Mouse (Mus musculus) urinary bladder, postnatal 36 days (tissue): ENCODE data around the gene Gmeb1.
"Not testable (repeated sequence)": the region's sequence is repeated elsewhere in the genome, so short reads cannot be mapped to it uniquely, and the experiment has no call there.

Experiments
- DNase-seq, 2 experiments: peaks; one replicate each; pipeline ENCODE4 v3.0.0; 2022; ENCODE audit warnings: low spot score in 2 of 2, mixed read lengths in 1 of 2

The Gmeb1 gene

DNA sequence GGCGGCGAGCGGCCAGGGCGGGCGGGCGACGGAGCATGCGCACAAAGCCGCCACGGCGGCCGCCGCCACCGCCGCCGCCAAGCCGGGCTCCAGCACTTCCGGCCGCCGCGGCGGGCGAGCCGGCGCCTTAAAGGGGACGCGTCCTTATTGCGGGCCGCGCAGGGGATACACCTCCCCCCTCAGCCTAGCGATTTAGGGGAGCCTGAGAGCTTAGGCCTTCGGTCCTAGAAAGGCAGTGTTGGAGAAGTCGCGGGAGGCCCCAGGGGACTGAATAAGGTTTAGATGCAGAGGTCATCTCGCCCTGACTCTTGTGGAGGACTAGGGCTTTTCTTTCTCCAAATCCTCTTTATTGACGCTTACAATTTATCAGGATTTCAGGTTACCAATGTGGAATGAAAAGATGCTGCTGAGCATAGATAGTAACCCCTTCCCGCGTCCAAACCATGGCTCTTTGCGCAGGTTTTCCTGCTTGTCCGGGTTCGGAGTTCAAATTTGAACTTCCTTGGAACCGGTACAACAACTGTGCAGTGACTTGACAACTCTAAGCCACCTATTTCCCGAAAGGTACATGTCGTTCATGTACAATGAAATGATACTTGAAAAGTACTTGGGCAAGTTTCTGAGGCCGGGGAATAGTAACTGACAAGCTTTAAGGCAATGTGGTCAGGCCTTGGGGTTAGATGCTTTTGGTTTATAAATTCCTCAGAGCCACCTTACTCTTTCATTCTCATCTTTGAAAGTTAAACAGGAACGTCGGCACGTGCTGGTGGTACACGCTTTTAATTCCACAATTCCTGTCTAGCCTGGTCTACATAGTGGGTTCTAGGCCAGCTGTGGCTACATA is at the start of gene Gmeb1:
TSS of gene Gmeb1 (minus strand) at position 89 of the 844 bp plus-strand sequence.
- peak; percentile 60 to 69 for DNase-seq

DNA sequence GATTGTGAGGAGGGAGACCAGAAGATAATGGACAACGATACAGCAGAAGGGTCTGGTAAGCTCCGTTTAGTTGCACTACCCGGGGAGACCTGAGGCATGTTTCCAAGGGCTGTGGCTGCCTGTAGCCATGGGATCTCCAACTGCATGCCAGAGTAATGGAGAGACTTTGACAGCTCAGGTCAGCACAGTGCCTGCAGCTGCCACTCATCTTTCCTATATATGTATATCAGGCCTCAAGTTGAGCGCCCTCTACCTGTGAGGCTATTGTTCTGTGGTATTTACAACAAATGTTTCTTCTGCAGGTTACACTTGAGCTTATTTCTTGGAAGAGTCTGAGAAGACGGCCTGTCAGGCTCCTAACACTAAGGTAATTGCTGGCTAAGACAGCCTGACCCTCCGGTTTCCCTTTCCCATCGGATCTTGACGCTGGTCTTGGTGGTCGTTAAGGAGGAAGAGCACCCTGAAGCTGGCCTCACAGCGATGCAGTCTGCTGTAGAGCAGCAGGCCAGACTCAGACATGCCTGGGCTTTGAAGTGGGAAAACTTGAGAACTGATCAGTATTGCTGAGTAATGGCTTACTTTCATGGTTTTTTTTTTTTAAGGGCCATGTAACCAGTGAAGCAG is 48.6 kb upstream of the Gmeb1 start:
- DNase-seq, result peak in 1 of 2 experiments; percentile 31

DNA sequence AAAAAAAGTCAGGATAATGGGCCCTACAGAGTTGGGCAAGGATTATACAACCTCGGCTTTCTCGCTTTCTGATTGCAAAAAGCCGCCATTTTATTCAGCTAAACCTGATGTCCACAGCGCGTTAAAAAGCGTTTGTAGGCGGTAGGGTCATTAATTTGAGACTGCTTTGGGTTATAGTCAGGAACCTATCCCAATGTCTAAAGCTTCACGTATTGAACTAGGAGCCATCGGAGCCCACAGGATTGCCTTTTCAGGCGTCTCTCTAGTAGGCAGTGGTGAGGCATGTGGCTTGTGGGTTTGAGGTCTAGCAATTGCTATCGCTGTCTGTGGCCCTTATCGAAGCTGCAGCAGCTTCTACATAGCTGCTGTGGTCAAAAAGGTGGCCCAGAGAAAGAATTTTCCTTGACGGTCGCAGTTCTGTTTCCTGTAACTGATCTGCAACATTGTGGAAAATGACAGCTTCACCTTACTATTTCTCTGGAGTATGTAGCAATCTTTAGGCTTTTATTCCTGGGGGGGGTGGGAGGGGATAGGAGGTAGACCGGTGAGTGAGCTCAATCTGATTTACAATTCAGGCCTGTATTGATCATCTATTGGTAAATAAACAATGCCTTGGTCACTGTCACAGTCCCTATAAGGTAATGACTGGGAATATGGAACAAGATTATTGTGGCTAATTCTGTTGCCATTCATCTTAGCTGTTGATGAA is 47.9 kb upstream of the Gmeb1 start:
- DNase-seq, result peak in 1 of 2 experiments; percentile 17

DNA sequence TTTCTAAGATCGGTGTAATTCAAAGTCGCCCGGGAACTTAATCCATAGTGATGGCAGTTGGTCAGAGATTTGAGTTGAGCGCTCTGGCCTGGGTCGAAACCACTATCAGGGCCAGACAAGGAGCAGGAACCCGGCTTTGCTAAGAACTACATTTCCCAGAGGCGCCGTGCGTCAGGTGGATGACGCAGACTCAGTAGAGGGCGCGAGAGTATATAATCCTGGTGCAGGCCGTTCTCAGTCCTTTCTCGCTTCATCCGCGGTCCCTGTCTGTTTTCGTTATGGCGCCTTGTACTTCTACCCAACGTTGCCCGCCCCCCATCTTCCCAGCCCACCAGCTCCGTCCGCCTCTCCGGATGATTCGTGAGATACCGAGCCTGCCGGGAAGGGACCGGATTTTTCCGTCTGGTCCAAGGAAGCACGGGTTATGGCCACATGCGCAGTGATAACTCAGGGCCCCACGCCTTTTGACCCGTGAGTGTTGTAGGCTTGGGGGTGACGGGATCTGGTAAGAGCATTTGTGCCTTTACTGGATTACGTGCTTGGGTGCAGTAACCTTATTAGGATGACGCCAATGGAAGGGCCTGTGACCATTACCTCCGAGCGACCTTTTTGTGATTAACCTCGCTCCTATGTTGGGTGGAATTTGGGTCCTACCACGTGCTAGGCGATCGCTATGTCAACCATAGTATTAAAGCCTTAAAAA is 47.2 kb upstream of the Gmeb1 start:
- peak; percentile 85 to 90 for DNase-seq

DNA sequence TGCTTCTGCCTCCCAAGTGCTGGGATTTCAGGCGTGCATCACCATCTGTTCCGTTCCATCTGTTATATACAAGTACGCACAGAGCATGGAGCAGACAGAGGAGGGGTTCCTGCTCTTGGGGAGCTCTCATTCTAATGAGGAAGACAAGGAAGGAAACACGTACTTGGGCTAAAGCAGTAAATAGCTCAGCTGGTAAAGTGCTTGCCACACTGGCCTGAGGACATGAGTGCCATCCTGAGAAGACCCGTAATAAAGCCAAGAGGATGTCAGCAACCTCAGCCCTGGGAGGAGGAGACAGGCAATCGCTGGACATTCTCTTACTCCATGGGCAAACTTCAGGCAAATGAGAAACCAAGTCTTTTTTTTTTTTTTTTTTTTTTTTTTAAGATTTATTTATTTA is 44.6 kb upstream of the Gmeb1 start:
- DNase-seq, result no peak

DNA sequence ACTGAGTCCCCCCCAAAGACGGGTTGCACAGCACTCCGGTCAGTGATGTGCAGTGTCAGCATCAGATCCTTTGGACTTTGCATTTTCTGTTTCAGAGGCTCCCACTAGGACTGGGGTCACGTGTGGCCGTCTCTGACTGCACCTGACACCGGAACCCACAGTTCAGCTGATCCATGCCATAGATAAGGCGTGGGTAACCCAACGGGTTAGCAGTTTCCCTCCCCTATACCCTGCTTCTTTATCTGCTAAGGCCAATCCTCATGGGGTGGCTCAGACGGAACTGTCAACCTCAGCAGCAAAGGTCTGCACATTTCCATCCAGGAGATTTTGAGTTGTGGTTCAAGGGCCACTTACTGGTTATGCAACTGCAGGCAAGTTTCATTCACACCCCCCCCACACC is 43.9 kb upstream of the Gmeb1 start:
- DNase-seq, result no peak

DNA sequence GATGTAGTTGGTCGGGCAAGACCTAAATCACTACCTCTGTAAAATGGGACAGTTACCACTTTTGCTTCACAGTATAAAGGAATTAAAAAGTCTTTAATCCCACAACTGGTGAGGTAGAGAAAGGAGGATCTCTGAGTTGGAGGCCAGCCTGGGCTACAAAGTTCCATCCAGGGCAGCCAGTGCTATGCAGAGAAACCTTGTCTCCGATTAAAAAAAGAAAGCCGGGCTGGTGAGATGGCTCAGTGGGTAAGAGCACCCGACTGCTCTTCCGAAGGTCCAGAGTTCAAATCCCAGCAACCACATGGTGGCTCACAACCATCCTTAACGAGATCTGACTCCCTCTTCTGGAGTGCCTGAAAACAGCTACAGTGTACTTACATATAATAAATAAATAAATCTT is 42.1 kb upstream of the Gmeb1 start:
- not testable (repeated sequence) for DNase-seq

DNA sequence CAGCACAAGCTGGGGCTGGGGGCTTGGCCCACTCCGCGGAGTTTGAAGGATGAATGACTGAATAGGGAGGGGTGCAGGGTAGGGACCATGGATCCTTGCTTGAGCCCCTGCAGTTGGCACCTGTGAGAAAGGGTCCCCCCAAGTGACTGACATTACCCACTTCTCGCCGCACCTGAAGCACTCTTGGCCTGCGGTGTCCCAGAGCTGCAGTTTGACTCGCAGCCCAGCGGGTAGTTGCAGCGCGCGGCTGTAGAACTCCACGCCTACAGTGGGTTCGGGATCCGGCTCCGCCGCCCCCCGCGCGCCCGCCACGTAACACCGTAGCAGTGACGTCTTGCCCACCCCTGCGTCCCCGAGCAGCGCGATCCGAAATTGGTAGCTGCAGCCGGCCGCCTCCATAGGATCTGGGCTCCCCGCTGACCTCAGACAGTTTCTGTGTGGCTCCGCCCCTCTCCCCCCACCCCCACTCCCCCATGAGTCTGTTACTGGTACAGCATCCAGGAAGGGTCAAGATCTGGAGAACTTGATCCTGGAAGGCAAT is 41.6 kb upstream of the Gmeb1 start, which contains the start of gene Rab42:
TSS of gene Rab42 (minus strand) at position 447 of the 541 bp plus-strand sequence.
- DNase-seq, result peak; percentile 16 to 46

DNA sequence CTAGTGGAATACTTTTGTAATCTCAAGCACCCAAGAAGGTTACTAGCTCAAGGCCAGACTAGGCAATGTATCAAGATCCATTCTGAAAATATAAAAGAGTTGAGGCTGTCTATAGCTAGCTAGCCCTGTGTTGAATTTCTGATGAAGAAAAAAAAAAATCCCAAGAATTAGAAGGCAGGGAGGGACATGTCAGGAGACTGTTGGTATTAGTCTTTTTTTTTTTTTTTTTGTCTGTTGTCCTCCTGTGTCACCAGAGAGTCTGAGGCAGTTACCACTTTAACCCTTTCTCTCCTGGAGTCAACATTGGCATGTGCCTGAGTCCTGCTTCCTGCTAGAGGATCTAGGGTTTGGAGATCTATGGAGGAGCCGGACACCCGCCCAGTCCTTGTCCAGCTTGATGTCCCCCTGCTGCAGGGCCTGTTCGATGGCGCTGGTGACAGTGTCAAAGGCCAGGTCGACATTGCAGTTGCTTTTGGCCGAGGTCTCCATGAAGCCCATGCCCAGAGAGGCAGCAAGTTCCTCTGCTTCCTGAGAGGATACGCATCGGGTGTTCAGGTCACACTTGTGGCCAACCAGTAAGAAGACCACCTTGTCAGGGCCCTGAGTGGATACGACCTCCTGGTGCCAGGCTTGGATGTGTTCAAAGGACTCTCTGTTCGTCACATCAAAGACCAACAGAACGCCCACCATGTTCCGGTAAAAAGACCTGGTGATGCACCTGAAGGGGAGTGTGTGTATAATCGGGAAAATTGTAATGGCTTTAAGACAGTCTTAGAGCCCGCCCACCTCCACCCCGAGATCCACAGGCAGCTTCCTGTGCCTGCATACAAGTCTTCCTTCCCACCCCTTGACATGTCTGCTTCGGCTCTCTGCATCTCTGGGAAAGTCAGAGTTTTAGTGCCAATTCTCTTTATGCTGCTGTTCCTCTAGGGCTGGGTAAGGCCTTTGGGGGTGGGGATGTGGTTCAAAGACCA is 40.9 kb upstream of the Gmeb1 start:
- DNase-seq, result no peak

DNA sequence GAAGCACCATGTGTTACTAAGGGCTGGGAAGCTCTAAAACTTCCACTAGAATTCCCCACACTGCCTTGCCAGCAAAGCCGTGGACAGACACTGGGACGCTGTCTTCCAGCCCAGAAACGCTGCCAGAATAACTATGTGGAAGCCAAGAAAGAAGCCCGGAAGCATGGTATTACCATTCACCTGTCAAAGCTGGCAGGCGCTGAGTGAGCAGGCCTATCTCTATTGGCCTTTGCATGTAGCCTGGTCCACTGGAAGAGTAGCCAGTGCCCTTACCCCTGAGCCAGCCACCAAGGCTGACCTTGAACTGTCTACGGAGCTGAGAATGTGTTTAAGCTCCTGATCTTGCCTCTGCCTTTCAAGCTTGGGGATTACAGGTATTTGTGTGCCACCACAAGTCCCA is 40.1 kb upstream of the Gmeb1 start:
- no peak for DNase-seq

DNA sequence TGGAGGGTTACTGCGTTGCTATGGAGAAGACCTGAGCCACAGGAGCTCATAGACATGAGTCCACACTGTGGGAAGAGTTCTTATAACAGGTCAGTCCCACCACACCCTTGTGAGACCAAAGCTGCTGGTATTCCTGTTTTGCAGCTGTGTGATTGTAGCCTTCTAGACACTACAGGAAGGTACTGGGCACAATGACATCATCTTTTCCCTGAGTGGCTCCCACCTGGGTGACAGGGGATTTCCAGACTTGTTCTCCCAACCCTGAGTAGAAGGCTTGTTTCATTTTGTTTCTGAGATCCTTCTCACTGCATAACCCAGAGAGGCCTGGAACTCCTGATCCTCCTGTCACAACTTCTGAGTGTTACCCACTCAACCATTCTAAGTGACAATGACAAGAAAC is 38.4 kb upstream of the Gmeb1 start:
- DNase-seq, result no peak

DNA sequence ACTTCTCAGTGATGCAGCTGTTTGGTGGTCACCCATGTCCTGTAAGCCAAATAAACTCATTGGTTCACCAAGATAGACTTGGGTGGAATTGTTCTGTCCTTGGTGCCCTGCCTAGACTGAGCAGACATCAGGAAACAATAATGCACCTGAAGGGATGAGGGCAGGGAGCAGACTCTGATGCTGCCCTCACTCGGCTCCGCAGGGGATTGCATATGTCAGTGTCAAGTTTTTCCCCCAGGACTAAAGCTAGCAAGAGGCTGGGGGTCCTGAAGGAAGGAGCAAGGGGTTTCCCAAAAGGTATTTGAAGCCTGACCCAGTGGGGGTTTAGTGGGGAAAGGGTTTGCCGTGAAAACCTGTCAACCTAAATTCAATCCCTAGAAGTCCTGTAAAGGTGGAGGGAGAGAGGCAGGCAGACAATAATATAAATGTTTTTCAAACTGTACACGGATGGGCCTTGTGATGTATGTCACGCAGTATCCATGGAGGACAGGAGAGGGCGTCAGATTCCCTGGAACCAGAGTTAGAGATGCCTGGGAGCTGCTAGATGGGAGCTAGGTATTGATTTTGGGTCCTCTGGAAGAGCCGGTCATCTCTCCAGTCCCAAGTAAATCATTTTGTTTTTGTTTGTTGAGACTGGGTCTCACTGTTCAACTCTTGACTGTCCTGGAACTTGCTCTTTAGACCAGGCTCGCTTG is 34.4 kb upstream of the Gmeb1 start:
- DNase-seq, result no peak

DNA sequence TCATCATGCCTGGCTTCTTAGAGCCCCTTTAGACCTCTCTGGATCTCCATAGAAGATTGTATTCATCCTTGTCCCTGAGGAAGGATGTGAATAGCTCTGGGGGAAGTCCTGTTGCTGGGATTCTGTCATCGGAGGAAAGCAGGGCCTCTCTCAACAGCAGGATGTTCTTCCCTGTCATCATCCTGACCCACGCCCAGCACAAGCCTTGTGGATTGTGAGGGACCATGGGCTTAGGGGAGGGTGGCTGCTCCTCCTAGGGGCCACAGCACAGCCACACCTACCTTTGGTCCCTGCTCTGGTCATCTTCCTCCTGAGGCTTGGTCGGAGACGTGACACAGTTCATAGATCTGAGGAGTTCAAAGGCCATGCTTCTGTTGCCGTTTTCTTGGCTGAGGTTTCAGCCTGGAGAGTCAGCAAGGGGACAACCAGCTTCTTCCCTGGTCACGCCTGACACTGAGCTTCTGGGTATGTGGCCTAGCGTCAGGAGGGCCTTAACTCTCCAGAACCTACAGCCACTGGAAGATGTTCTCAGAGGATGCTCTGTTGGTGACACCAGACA is 32.4 kb upstream of the Gmeb1 start:
- DNase-seq, result no peak

DNA sequence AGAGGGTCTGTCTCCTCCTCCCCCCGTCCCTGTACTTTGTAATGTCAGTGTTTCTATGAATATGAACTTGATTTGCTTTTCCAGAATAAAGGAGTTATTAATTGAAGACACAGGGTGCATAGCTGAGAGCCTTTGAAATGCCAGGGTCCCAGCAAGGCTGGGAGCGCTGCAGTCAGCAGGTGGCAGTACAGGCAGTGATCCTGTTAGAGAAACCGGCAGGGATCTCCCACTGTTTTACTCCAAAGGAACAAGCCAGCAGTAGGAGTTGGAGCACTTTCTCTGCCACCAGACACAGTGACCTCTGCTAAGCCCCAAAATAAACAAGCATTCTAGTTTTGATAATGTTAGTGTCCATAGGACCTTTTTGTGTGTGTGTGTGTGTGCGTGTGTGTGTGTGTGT is 31.6 kb upstream of the Gmeb1 start:
- no peak for DNase-seq

DNA sequence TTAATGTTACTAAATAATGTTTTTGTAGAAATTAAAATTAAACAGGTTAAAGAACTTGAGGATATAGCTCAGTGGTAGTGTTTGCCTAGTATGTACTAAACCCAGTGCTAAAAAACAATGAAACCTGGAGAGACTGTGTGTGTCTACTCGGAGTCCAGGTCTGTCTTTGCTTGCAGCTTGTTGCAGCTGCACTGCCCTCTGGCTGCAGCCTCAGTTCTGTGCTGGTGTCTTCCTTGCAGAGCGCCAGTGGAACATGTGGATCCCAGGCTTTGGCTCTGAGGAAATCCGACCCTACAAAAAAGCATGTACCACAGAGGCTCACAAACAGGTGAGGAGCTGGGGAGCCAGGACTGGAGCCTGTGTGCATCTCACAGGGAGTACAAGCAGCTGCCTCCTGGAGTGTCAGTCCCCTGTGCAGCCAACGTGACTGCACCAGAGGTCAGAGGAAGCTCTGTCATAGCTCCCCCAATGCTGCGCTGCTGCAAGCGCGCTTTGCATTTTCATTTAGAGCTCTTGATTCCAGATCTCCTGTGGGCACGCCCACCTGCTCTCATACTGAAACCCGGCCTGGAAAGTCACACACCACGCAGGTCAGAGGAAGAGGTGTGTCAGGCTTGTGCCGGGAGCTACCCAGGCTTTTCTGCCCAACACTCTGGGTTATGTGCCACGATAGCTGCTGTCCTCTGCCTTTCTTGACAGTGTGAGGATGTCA is 30.4 kb upstream of the Gmeb1 start:
- DNase-seq, result no peak

DNA sequence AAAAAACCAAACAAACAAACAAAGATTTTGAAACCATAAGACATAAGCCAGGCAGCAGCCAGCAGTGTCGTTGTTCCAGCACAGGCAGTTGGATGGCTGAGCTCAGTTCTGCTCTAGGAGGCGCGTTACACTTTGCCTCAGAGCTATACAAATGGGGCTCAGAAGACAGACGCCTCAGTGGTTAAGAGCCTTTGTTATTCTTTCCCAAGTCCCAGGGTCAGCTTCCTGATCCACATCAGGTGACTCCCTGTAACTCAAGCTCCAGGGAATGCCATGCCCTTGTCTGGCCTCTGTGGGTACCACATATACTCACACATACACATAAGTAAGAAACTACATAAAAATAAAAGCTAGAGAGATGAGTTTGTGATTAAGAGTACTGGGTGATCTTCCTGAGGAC is 29.7 kb upstream of the Gmeb1 start:
- no peak for DNase-seq

DNA sequence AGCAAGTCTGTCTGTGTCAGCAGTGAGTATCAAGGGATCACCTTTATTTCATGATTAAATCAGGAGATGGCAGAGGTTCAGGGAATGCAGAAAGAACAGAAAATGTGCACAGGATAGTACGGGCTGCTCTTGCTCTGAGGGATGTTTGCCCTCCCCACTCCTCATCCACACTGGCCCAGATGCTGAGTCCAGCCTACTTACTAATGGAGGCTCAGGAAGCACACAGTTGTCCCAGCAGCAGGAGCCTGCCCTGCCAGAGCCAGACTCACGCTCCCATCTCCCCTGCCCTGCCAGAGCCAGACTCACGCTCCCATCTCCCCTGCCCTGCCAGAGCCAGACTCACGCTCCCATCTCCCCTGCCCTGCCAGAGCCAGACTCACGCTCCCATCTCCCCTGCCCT is 27.4 kb upstream of the Gmeb1 start:
- not testable (repeated sequence) for DNase-seq

DNA sequence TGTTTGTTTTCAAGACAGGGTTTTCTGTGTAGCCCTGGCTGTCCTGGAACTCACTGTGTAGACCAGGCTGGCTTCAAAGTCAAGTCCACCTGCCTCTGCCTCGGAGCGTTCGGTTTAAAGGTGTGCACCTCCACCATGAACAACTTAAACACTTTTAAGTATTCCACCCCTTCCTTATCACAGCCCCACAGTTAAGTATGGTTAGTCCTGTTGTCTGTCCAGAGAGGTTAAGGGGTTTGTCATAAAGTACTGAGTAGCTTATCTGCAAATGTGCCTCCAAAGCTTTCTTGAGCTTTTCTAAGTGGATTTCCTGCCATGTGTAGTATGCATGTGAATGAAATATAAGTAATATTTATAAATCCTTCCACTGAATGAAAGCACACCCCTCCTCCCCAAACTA is 14.5 kb upstream of the Gmeb1 start:
- no peak for DNase-seq
